Mouse (Mus musculus) forebrain, embryonic 12.5 days (tissue): ENCODE data around the gene Phlpp1. TPM values are rescaled to one million over a fixed set of nuclear protein-coding genes. Genes with fewer than 3 reads are reported as not detected.

Experiments used
- ATAC-seq: fragments of 200-750 bp; cut with Nextera tagmentation; 2 replicates; pipeline ENCODE4 v1.8.0; 2017; ENCODE audit warnings: moderate TSS enrichment; ENCODE audit not compliant: low FRiP score
- H3K27ac ChIP-seq: fragments of 300-500 bp; sonication (generic); 2 replicates; pipeline ENCODE4 v1.5.1; 2016; ENCODE audit warnings: mild to moderate bottlenecking
- H3K27me3 ChIP-seq: fragments of 300-500 bp; sonication (generic); 2 replicates; pipeline ENCODE4 v1.6.1; 2016; ENCODE audit warnings: mild to moderate bottlenecking
- H3K36me3 ChIP-seq: fragments of 300-500 bp; sonication (generic); replicated peaks from 2 replicates; pipeline ENCODE4 v1.6.1; 2016; ENCODE audit warnings: mild to moderate bottlenecking
- H3K4me1 ChIP-seq: fragments of 300-500 bp; sonication (generic); 2 replicates; pipeline ENCODE4 v1.6.1; 2016
- H3K4me2 ChIP-seq: fragments of 300-500 bp; sonication (generic); 2 replicates; pipeline ENCODE4 v1.6.1; 2016; ENCODE audit warnings: mild to moderate bottlenecking, moderate library complexity
- H3K4me3 ChIP-seq: fragments of 300-500 bp; sonication (generic); replicated peaks from 2 replicates; pipeline ENCODE4 v1.5.1; 2016; ENCODE audit warnings: mild to moderate bottlenecking
- H3K9ac ChIP-seq: fragments of 300-500 bp; sonication (generic); 2 replicates; pipeline ENCODE4 v1.6.1; 2016; ENCODE audit warnings: mild to moderate bottlenecking
- H3K9me3 ChIP-seq: fragments of 300-500 bp; sonication (generic); 2 replicates; pipeline ENCODE4 v1.6.1; 2016
- WGBS: fragments of 180-500 bp; shearing (Covaris S2); methylation state at CpG from one replicate; pipeline ENCODE4 v1.1.7; 2016; 5-methylcytosine and 5-hydroxymethylcytosine counted together
- polyA plus RNA-seq: library from polyadenylated mRNA; unstranded; fragments of >200 nt; fragmentation: Nextera tagmentation; extraction: Ambion mirVana; gene quantifications from 2 replicates; pipeline ENCODE4 v1.2.1, GENCODE M21; 2016

Phlpp1 gene
- polyA plus RNA-seq, 1 experiment from 2014 or later: 9.4 TPM

GRCm38 (mm10) chr1:106186062-106186461, 14.5 kb downstream of the Phlpp1 start:
- Histone ChIP-seq H3K27me3 (no peaks in the 10 kb centered on the region), H3K4me2 (no peak overlapping the region), H3K9me3 (no peaks in the 10 kb centered on the region), H3K4me3 (no peak overlapping the region), H3K9ac (no peak overlapping the region), H3K27ac (no peak overlapping the region), H3K4me1 (peaks cover 20% of the 10 kb centered on the region), H3K36me3 (no peaks in the 10 kb centered on the region)
- peak; percentile 14; the same call in 1 of the 2 replicates for ATAC-seq
- WGBS: 32% methylated on average over 2 of the region's 2 CpGs

GRCm38 (mm10) chr1:106187480-106187879, 15.9 kb downstream of the Phlpp1 start:
- no peak for ATAC-seq
- H3K4me3 ChIP-seq: no peak overlapping the region
- no peak overlapping the region for H3K9ac ChIP-seq
- H3K9me3 ChIP-seq: no peaks in the 10 kb centered on the region
- no peak overlapping the region for H3K27ac ChIP-seq
- no peaks in the 10 kb centered on the region for H3K27me3 ChIP-seq
- H3K36me3 ChIP-seq: no peaks in the 10 kb centered on the region
- H3K4me1 ChIP-seq: peaks cover 27% of the 10 kb centered on the region
- no peak overlapping the region for H3K4me2 ChIP-seq

GRCm38 (mm10) chr1:106188756-106189155, 17.2 kb downstream of the Phlpp1 start:
- H3K27ac ChIP-seq: no peak overlapping the region
- 96% methylated on average over 3 of the region's 3 CpGs for WGBS
- ATAC-seq: no peak

DNA sequence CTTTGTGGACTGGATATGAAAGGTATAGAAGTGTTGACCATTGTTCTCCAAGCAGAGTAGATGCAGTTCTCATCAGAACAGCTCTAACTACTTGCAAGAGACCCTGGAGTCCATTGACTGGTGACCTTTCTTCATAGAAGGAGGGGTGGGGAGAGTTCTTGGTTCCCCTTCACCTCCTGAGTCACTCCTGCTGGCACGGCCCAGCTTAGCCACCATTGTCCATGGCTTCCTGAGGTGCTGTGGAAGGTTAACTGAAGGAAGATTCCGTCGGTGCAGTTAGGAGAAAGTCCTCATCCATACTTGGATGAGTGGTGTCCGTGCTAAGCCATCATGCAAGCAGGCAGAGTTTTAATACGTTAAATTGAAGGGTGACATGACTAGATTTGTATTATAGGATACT, 17.8 kb downstream of the Phlpp1 start:
- Histone ChIP-seq H3K4me2 (no peak overlapping the region), H3K4me3 (no peak overlapping the region), H3K9ac (no peak overlapping the region), H3K4me1 (peaks cover 42% of the 10 kb centered on the region), H3K27ac (no peak overlapping the region), H3K27me3 (no peaks in the 10 kb centered on the region), H3K9me3 (no peaks in the 10 kb centered on the region), H3K36me3 (no peaks in the 10 kb centered on the region)
- 93% methylated on average over 5 of the region's 5 CpGs for WGBS
- no peak for ATAC-seq

More at GRCm38 (mm10) chr1:106188756-106189155, 17.2 kb downstream of the Phlpp1 start:
- Histone ChIP-seq H3K27me3 (no peaks in the 10 kb centered on the region), H3K4me1 (peaks cover 39% of the 10 kb centered on the region), H3K9me3 (no peaks in the 10 kb centered on the region), H3K9ac (no peak overlapping the region), H3K4me2 (no peak overlapping the region), H3K36me3 (no peaks in the 10 kb centered on the region), H3K4me3 (no peak overlapping the region)

- H3K4me3 ChIP-seq: no peak overlapping the region
- H3K9me3 ChIP-seq: no peaks in the 10 kb centered on the region
- no peaks in the 10 kb centered on the region for H3K27me3 ChIP-seq
- ATAC-seq: no peak
- no peak overlapping the region for H3K27ac ChIP-seq
- H3K9ac ChIP-seq: no peak overlapping the region
- WGBS: 55% methylated on average over 3 of the region's 3 CpGs
- H3K36me3 ChIP-seq: no peaks in the 10 kb centered on the region
- peaks cover 32% of the 10 kb centered on the region for H3K4me1 ChIP-seq
- H3K4me2 ChIP-seq: no peak overlapping the region
Observed at GRCm38 (mm10) chr1:106190695-106191094, 19.1 kb downstream of the Phlpp1 start.

- Histone ChIP-seq H3K27ac (no peak overlapping the region), H3K4me3 (no peak overlapping the region), H3K4me2 (no peak overlapping the region), H3K27me3 (no peaks in the 10 kb centered on the region), H3K4me1 (peaks cover 26% of the 10 kb centered on the region), H3K9me3 (no peaks in the 10 kb centered on the region), H3K9ac (no peak overlapping the region), H3K36me3 (no peaks in the 10 kb centered on the region)
- WGBS: 37% methylated on average over 8 of the region's 8 CpGs
- ATAC-seq: no peak
Observed at GRCm38 (mm10) chr1:106191885-106192284, 20.3 kb downstream of the Phlpp1 start.

DNA sequence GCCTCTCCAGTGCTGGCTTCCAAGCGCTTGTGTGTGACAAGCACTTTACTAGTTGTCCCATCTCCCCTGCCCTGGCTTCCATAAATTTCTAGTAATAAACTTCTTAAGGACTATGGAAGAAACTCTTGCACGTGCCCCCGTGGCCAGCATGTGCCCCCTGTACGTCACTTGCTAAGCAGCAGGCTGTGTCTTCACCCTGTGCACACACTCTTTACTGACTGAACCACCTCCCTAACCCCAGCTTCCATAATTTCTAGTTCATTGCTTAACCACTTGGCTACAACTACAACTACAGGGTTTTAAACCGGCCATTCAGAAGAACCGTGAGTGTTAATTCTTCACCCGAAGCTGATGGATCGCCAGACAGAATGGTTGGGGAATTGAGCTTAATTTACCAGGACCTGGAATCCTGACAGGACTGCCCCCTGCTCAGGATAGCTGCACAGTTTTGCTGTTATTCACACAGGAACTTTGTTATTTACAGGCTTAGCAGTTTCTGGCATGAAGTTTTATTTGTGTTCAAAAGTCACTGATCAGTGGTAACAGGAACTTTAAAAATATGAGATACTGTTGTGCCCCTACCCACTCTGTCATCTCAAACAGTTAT, 21.4 kb downstream of the Phlpp1 start:
- no peak overlapping the region for H3K4me3 ChIP-seq
- ATAC-seq: no peak
- no peaks in the 10 kb centered on the region for H3K9me3 ChIP-seq
- H3K27me3 ChIP-seq: no peaks in the 10 kb centered on the region
- no peak overlapping the region for H3K4me2 ChIP-seq
- no peak overlapping the region for H3K27ac ChIP-seq
- H3K9ac ChIP-seq: no peak overlapping the region
- 59% methylated on average over 8 of the region's 8 CpGs for WGBS
- H3K36me3 ChIP-seq: no peaks in the 10 kb centered on the region
- peaks cover 29% of the 10 kb centered on the region for H3K4me1 ChIP-seq

DNA sequence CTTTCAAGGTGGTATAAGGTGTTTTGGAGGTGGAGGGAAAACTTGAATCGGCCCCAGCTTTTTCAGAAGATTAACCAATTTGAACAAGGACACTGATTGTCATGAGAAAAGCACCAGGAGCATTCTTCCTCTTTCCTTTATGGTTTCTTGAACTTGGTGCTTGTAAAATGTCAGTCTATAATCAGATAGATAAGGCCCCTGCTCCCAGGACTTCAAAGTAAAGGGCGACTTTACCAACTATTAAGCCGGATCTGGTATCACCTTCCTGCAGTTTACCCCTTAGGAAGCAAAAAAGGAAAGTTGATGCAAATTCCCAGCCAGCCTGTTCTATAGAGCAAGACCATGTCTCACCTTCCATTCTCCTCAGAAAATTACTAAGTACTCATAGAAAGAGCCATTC, 21.9 kb downstream of the Phlpp1 start:
- Histone ChIP-seq H3K27me3 (no peaks in the 10 kb centered on the region), H3K4me3 (no peak overlapping the region), H3K36me3 (no peaks in the 10 kb centered on the region), H3K9me3 (no peaks in the 10 kb centered on the region), H3K27ac (no peak overlapping the region), H3K4me1 (peaks cover 34% of the 10 kb centered on the region), H3K9ac (no peak overlapping the region), H3K4me2 (no peak overlapping the region)
- 82% methylated on average over 3 of the region's 3 CpGs for WGBS
- no peak for ATAC-seq

DNA sequence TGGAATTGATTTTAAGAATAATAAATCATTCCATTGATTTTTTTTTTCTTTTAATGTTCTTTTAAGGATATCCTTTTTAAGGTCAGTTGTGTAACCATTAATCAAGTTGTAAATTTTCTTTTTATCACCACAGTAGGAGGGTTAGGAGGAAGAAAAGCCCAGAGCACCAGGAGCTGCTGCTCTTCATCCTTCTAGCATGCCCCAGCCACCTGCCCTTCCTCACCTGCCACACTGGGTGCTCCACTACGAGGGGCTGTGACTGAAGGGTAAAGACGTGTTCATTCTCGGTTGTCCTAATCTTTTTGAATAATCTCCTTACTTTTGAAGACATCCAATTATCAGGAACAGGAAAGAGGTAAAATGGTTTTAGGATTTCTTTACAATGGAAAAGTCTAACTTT, 22.7 kb downstream of the Phlpp1 start:
- no peaks in the 10 kb centered on the region for H3K9me3 ChIP-seq
- no peak overlapping the region for H3K9ac ChIP-seq
- no peaks in the 10 kb centered on the region for H3K27me3 ChIP-seq
- H3K36me3 ChIP-seq: no peaks in the 10 kb centered on the region
- no peak overlapping the region for H3K27ac ChIP-seq
- 68% methylated on average over 3 of the region's 3 CpGs for WGBS
- peaks cover 39% of the 10 kb centered on the region for H3K4me1 ChIP-seq
- H3K4me3 ChIP-seq: no peak overlapping the region
- H3K4me2 ChIP-seq: no peak overlapping the region
- no peak for ATAC-seq

- Histone ChIP-seq H3K4me3 (no peak overlapping the region), H3K36me3 (no peaks in the 10 kb centered on the region), H3K9me3 (no peaks in the 10 kb centered on the region), H3K4me2 (no peak overlapping the region), H3K27ac (peak overlapping the region; percentile 42), H3K9ac (no peak overlapping the region), H3K4me1 (peaks cover 60% of the 10 kb centered on the region), H3K27me3 (no peaks in the 10 kb centered on the region)
- no peak for ATAC-seq
- WGBS: 47% methylated on average over 5 of the region's 5 CpGs
Observed at GRCm38 (mm10) chr1:106197991-106198390, 26.4 kb downstream of the Phlpp1 start.

GRCm38 (mm10) chr1:106199109-106199508, 27.6 kb downstream of the Phlpp1 start:
- Histone ChIP-seq H3K9me3 (no peaks in the 10 kb centered on the region), H3K27me3 (no peaks in the 10 kb centered on the region), H3K36me3 (no peaks in the 10 kb centered on the region), H3K9ac (no peak overlapping the region), H3K4me2 (peak overlapping the region; percentile 25; the same call in 1 of the 2 replicates), H3K4me1 (peaks cover 62% of the 10 kb centered on the region), H3K4me3 (no peak overlapping the region), H3K27ac (peak overlapping the region; percentile 92)
- peak; percentile 5; the same call in 1 of the 2 replicates for ATAC-seq
- WGBS: 44% methylated on average over 4 of the region's 4 CpGs

DNA sequence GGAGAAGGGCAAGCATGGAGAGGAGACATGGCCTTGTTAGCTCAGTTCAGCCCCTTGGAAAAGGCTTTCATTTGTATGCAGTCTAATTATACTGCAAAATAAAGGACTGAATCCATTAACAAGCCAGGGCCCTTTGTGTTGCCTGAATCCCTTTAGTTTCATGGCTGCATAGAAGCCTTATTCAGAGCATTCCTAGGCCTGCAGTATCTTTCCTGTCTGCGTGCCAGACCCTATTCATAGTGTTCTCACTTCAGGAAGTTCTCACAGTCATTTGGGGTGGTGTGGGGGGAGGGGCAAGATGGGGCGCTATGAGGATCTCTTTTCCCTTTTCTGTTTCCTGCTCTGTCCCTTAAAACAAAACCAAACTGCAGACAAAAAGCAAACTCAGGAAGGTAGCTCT, 28.1 kb downstream of the Phlpp1 start:
- no peaks in the 10 kb centered on the region for H3K9me3 ChIP-seq
- no peaks in the 10 kb centered on the region for H3K27me3 ChIP-seq
- ATAC-seq: peak; percentile 91
- peaks cover 66% of the 10 kb centered on the region for H3K4me1 ChIP-seq
- peak overlapping the region; percentile 15; the same call in 1 of the 2 replicates for H3K4me3 ChIP-seq
- H3K27ac ChIP-seq: peak overlapping the region; percentile 92
- WGBS: 4% methylated on average over 2 of the region's 2 CpGs
- no peaks in the 10 kb centered on the region for H3K36me3 ChIP-seq
- H3K9ac ChIP-seq: no peak overlapping the region
- peak overlapping the region; percentile 42 for H3K4me2 ChIP-seq

DNA sequence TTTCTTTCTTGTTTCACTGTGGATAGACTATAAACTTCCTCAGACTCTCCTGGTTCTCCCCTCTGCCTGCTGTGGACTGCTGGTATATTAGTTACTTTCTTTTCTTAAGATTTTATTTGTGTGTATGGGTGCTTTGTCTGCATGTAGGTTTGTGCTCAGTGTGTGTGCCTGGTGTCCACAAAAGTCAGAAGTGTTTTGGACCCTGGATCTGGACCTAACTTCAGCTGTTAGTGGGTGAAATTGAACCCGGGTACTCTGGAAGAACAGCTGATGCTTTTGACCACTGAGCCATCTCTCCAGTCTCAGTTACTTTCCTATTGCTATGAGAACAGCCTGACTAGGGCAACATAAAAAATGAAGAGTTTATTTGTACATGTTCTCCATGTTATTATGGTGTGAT, 29.5 kb downstream of the Phlpp1 start:
- Histone ChIP-seq H3K4me3 (no peak overlapping the region), H3K27ac (peak overlapping the region; percentile 56; the same call in 1 of the 2 replicates), H3K9me3 (no peaks in the 10 kb centered on the region), H3K27me3 (no peaks in the 10 kb centered on the region), H3K4me2 (no peak overlapping the region), H3K4me1 (peaks cover 69% of the 10 kb centered on the region), H3K9ac (no peak overlapping the region), H3K36me3 (no peaks in the 10 kb centered on the region)
- 90% methylated on average over 1 of the region's 1 CpGs for WGBS
- ATAC-seq: no peak
